Mouse (Mus musculus) CH12.LX (cell line): ENCODE data around the gene Fam92b. TPM values are rescaled to one million over a fixed set of nuclear protein-coding genes. Genes with fewer than 3 reads are reported as not detected.

Experiments
- DNase-seq: peaks from one replicate; pipeline ENCODE4 v3.0.0-alpha.2; 2013; ENCODE audit errors: extremely low read depth
- H3K27ac ChIP-seq: 2 replicates; pipeline ENCODE4 v1.5.1; 2012; ENCODE audit warnings: low read depth, mild to moderate bottlenecking, control low read depth, moderate library complexity; ENCODE audit not compliant: insufficient read depth
- H3K27me3 ChIP-seq: replicated peaks from 2 replicates; pipeline ENCODE3; 2012; ENCODE audit warnings: inconsistent platforms
- H3K36me3 ChIP-seq, 2 experiments: replicated peaks in 1 of 2; 2 replicates each; pipeline versions ENCODE3 to v1.6.1; 2012; ENCODE audit warnings: inconsistent platforms in 1 of 2, low read length in 1 of 2, mild to moderate bottlenecking in 1 of 2, mixed read lengths in 1 of 2, moderate library complexity in 1 of 2; ENCODE audit not compliant: control insufficient read depth in 1 of 2, insufficient read depth in 1 of 2
- H3K4me1 ChIP-seq, 2 experiments: 2 replicates each; pipeline ENCODE4 v1.6.1; 2012; ENCODE audit warnings: inconsistent platforms in 1 of 2, moderate library complexity in 1 of 2; ENCODE audit not compliant: insufficient read depth in 2 of 2, control insufficient read depth in 1 of 2
- H3K4me2 ChIP-seq: 2 replicates; pipeline ENCODE4 v1.6.1; 2012; ENCODE audit warnings: low read depth, mild to moderate bottlenecking, control low read depth; ENCODE audit not compliant: poor library complexity, insufficient read depth, severe bottlenecking
- H3K4me3 ChIP-seq, 3 experiments: fragments of 150-350 bp in 1 of 3; sonication (generic) in 1 of 3; replicated peaks in 1 of 3; 2 replicates each; pipeline versions ENCODE3 to v1.5.1; 2011 to 2012; ENCODE audit warnings: low read depth in 2 of 3, low read length in 2 of 3, mild to moderate bottlenecking in 2 of 3, moderate library complexity in 2 of 3, control low read depth in 1 of 3, improper control_type of control experiment in 1 of 3, inconsistent platforms in 1 of 3, mixed read lengths in 1 of 3; ENCODE audit not compliant: poor library complexity in 1 of 3
- H3K79me2 ChIP-seq: replicated peaks from 2 replicates; pipeline ENCODE4 v1.6.1; 2012; ENCODE audit warnings: mild to moderate bottlenecking, moderate library complexity; ENCODE audit not compliant: control insufficient read depth, poor library complexity, insufficient read depth, severe bottlenecking; ENCODE audit errors: extremely low read depth
- H3K9ac ChIP-seq: 2 replicates; pipeline ENCODE4 v1.6.1; 2012; ENCODE audit warnings: low read depth, mild to moderate bottlenecking, control low read depth, moderate library complexity; ENCODE audit not compliant: insufficient read depth
- H3K9me3 ChIP-seq: replicated peaks from 2 replicates; pipeline ENCODE3; 2012; ENCODE audit warnings: low read length, inconsistent platforms, mixed read lengths
- BHLHE40 ChIP-seq: IDR thresholded peaks from 2 replicates; pipeline ENCODE4 v1.6.1; 2011; ENCODE audit warnings: mild to moderate bottlenecking, low read depth, low read length, improper control_type of control experiment
- E2F4 ChIP-seq: IDR thresholded peaks from 2 replicates; pipeline ENCODE4 v1.6.1; 2011; ENCODE audit warnings: low read depth, low read length, improper control_type of control experiment; ENCODE audit not compliant: insufficient replicate concordance
- EP300 ChIP-seq: IDR thresholded peaks from 2 replicates; pipeline ENCODE4 v1.6.1; 2011; ENCODE audit warnings: low read length, improper control_type of control experiment
- ETS1 ChIP-seq: conservative IDR thresholded peaks from 2 replicates; pipeline ENCODE4 v1.6.1; 2012; ENCODE audit warnings: low read depth, mild to moderate bottlenecking, inconsistent platforms, low read length, improper control_type of control experiment, moderate library complexity
- HCFC1 ChIP-seq: IDR thresholded peaks from 2 replicates; pipeline ENCODE4 v1.6.1; 2012; ENCODE audit warnings: low read depth, mild to moderate bottlenecking, inconsistent platforms, low read length, improper control_type of control experiment
- JUN ChIP-seq: IDR thresholded peaks from 2 replicates; pipeline ENCODE4 v1.6.1; 2011; ENCODE audit warnings: low read depth, mild to moderate bottlenecking, low read length, improper control_type of control experiment, moderate library complexity; ENCODE audit not compliant: insufficient read depth
- MAZ ChIP-seq: IDR thresholded peaks from 2 replicates; pipeline ENCODE4 v1.6.1; 2012; ENCODE audit warnings: low read depth, mild to moderate bottlenecking, inconsistent platforms, low read length, improper control_type of control experiment, moderate library complexity
- PAX5 ChIP-seq: IDR thresholded peaks from 2 replicates; pipeline ENCODE4 v1.6.1; 2012; ENCODE audit warnings: low read length, inconsistent platforms, mixed read lengths
- POLR2AphosphoS2 ChIP-seq: IDR thresholded peaks from 2 replicates; pipeline ENCODE4 v1.6.1; 2011; ENCODE audit warnings: low read depth, low read length, improper control_type of control experiment
- RAD21 ChIP-seq: IDR thresholded peaks from 2 replicates; pipeline ENCODE4 v1.6.1; 2011; ENCODE audit warnings: low read depth, mild to moderate bottlenecking, low read length, improper control_type of control experiment, moderate library complexity
- RCOR1 ChIP-seq: conservative IDR thresholded peaks from 2 replicates; pipeline ENCODE4 v1.6.1; 2012; ENCODE audit warnings: low read depth, mild to moderate bottlenecking, inconsistent platforms, low read length, improper control_type of control experiment
- SIN3A ChIP-seq: IDR thresholded peaks from 2 replicates; pipeline ENCODE4 v1.6.1; 2012; ENCODE audit warnings: low read length, improper control_type of control experiment, inconsistent platforms
- SMC3 ChIP-seq: IDR thresholded peaks from 2 replicates; pipeline ENCODE4 v1.6.1; 2011; ENCODE audit warnings: low read depth, low read length, improper control_type of control experiment
- TBP ChIP-seq: conservative IDR thresholded peaks from 2 replicates; pipeline ENCODE4 v1.6.1; 2011; ENCODE audit warnings: low read depth, low read length, improper control_type of control experiment
- TCF12 ChIP-seq: IDR thresholded peaks from 2 replicates; pipeline ENCODE4 v1.6.1; 2014; ENCODE audit warnings: low read depth, mild to moderate bottlenecking, inconsistent platforms, low read length, improper control_type of control experiment
- USF1 ChIP-seq: IDR thresholded peaks from 2 replicates; pipeline ENCODE4 v1.6.1; 2014; ENCODE audit warnings: low read depth, mild to moderate bottlenecking, inconsistent platforms, low read length, improper control_type of control experiment
- USF2 ChIP-seq: conservative IDR thresholded peaks from 2 replicates; pipeline ENCODE4 v1.6.1; 2011; ENCODE audit warnings: low read depth, low read length, improper control_type of control experiment
- ZKSCAN1 ChIP-seq: IDR thresholded peaks from 2 replicates; pipeline ENCODE4 v1.6.1; 2012; ENCODE audit warnings: low read depth, inconsistent platforms, low read length, improper control_type of control experiment, borderline replicate concordance
- dilution Hi-C: fragments of 300-500 bp; cut with MboI; formaldehyde crosslinking; loops from 2 replicates; pipeline ENCODE4 v1.14.3; 2020; ENCODE audit warnings: low sequenced_read_pairs; ENCODE audit not compliant: extremely low pct_unique_long_range_greater_than_20kb, extremely low pct_ligation_motif_present
- in situ Hi-C: fragments of 300-500 bp; cut with MboI; formaldehyde crosslinking; loops from 3 replicates; pipeline ENCODE4 v1.14.3; 2019; ENCODE audit warnings: low sequenced_read_pairs, low pct_ligation_motif_present, low pct_unique_long_range_greater_than_20kb, mixed read lengths
- polyA plus RNA-seq: library from polyadenylated mRNA; unstranded; fragments of >175 nt; gene quantifications from 2 replicates; pipeline ENCODE4 v1.2.1, GENCODE M21; 2012; ENCODE audit warnings: low read depth; ENCODE audit not compliant: insufficient read length
- total RNA-seq, 2 experiments: library from RNA; depleted of rRNA; stranded (reverse); fragments of 300-350 nt in 1 of 2; fragments of >200 nt in 1 of 2; gene quantifications; 2 replicates each; pipeline ENCODE4 v1.2.3; 2012 to 2014

Gene Fam92b
- total and polyA plus RNA-seq, 3 experiments, result not detected

- in situ Hi-C loops (no loop called here), dilution Hi-C loops (no loop called here)
- Histone ChIP-seq H3K27me3 (peaks cover 97% of the 10 kb centered on the region), H3K4me3 (no peak overlapping the region), H3K9me3 (peaks cover under 1% of the 10 kb centered on the region), H3K4me2 (no peak overlapping the region), H3K27ac (no peak overlapping the region), H3K36me3 (no peaks in the 10 kb centered on the region), H3K4me1 (no peaks in the 10 kb centered on the region), H3K9ac (no peak overlapping the region), H3K79me2 (no peaks in the 10 kb centered on the region)
- no peak for DNase-seq
- no peak for TF ChIP-seq TCF12
- TF ChIP-seq POLR2AphosphoS2, result no peak
- TF ChIP-seq TBP, result no peak
- no peak for TF ChIP-seq PAX5
- TF ChIP-seq JUN, result no peak
- no peak for TF ChIP-seq RAD21
- TF ChIP-seq ETS1, result no peak
- no peak for TF ChIP-seq RCOR1
- TF ChIP-seq MAZ, result no peak
- no peak for TF ChIP-seq EP300
- TF ChIP-seq USF1, result no peak
- no peak for TF ChIP-seq USF2
- TF ChIP-seq SMC3, result no peak
- no peak for TF ChIP-seq E2F4
- no peak for TF ChIP-seq ZKSCAN1
- TF ChIP-seq SIN3A, result no peak
- TF ChIP-seq HCFC1, result no peak
Measured at GRCm38 (mm10) chr8:120167136-120167535, 10.1 kb downstream of the Fam92b start.

GRCm38 (mm10) chr8:120164026-120164425 lies 13.2 kb downstream of the Fam92b start:
- DNase-seq, result no peak
- H3K27ac ChIP-seq, result no peak overlapping the region
- no peaks in the 10 kb centered on the region for H3K4me1 ChIP-seq
- H3K4me3 ChIP-seq, result no peak overlapping the region
- in situ Hi-C loops, result no loop called here
- dilution Hi-C loops, result no loop called here
- H3K79me2 ChIP-seq, result no peaks in the 10 kb centered on the region
- H3K27me3 ChIP-seq, result peaks cover 100% of the 10 kb centered on the region
- no peak for TF ChIP-seq RAD21
- no peak for TF ChIP-seq MAZ
- TF ChIP-seq EP300, result no peak
- TF ChIP-seq BHLHE40, result no peak
- TF ChIP-seq ZKSCAN1, result no peak
- no peak overlapping the region for H3K9ac ChIP-seq
- H3K9me3 ChIP-seq, result no peaks in the 10 kb centered on the region
- no peaks in the 10 kb centered on the region for H3K36me3 ChIP-seq
- H3K4me2 ChIP-seq, result no peak overlapping the region
